Mouse (Mus musculus) forebrain, embryonic 16.5 days (tissue): ENCODE results near the gene Arpc2. TPM values are rescaled to one million over a fixed set of nuclear protein-coding genes. Genes with fewer than 3 reads are reported as not detected.

Experiments used
- ATAC-seq: fragments of 200-750 bp; cut with Nextera tagmentation; 2 replicates; pipeline ENCODE4 v1.8.0; 2017; ENCODE audit warnings: mild to moderate bottlenecking, moderate library complexity
- H3K27ac ChIP-seq: fragments of 300-500 bp; sonication (generic); 2 replicates; pipeline ENCODE4 v1.5.1; 2014; ENCODE audit warnings: low read length, control low read depth
- H3K27me3 ChIP-seq: fragments of 300-500 bp; sonication (generic); replicated peaks from 2 replicates; pipeline ENCODE4 v1.6.1; 2014; ENCODE audit warnings: low read length; ENCODE audit not compliant: control insufficient read depth, insufficient read depth
- H3K36me3 ChIP-seq: fragments of 300-500 bp; sonication (generic); 2 replicates; pipeline ENCODE4 v1.6.1; 2014; ENCODE audit not compliant: control insufficient read depth, insufficient read depth
- H3K4me1 ChIP-seq: fragments of 300-500 bp; sonication (generic); replicated peaks from 2 replicates; pipeline ENCODE4 v1.6.1; 2014; ENCODE audit warnings: low read length; ENCODE audit not compliant: control insufficient read depth, insufficient read depth
- H3K4me2 ChIP-seq: fragments of 300-500 bp; sonication (generic); 2 replicates; pipeline ENCODE4 v1.6.1; 2014; ENCODE audit warnings: mild to moderate bottlenecking, low read length, control low read depth
- H3K4me3 ChIP-seq: fragments of 300-500 bp; sonication (generic); replicated peaks from 2 replicates; pipeline ENCODE4 v1.5.1; 2014; ENCODE audit warnings: mild to moderate bottlenecking, low read length, control low read depth
- H3K9ac ChIP-seq: fragments of 300-500 bp; sonication (generic); replicated peaks from 2 replicates; pipeline ENCODE4 v1.6.1; 2014; ENCODE audit warnings: low read depth, low read length, control low read depth
- H3K9me3 ChIP-seq: fragments of 300-500 bp; sonication (generic); 2 replicates; pipeline ENCODE4 v1.6.1; 2016; ENCODE audit warnings: low read length; ENCODE audit not compliant: control insufficient read depth
- WGBS: fragments of 180-500 bp; shearing (Covaris S2); extraction: QIAGEN DNeasy Blood & Tissue Kit; methylation state at CpG from one replicate; pipeline ENCODE4 v1.1.7; 2014; 5-methylcytosine and 5-hydroxymethylcytosine counted together
- polyA plus RNA-seq: library from polyadenylated mRNA; unstranded; fragments of >200 nt; fragmentation: Nextera tagmentation; extraction: Ambion mirVana; gene quantifications from 2 replicates; pipeline ENCODE4 v1.2.1, GENCODE M21; 2015

Gene Arpc2
- polyA plus RNA-seq, 1 experiment from 2014 or later = 413 TPM

DNA sequence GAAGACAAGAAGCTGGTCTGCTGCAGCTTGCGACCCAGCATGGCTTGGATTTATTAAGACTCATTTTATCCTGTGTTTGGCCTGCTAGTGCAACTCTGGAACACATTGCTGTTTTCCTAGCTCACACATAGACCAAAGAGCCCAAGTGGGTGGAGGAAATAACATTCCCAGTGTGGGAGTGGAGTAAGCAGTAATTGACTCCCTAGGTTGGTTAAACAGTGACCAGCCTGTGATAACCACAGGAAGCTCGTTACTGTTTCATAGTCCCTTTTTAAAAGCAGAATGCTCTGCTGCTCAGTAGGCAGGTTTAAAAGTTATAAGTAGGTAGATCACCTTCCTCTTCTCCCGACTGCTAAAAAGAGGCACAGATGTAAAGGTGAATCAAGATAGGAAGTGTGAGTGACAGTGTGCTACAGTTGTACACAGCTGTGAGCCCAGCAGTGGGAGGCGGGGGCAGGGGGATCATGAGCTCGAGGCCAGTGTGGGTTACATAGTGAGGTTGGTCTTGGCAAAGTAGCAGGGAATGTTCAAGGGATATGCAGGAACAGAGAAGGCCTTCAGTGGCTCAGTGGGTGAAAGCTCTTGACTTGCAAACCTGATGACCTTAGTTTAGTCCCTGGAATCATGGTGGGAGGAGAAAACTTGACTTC, 13.6 kb downstream of the Arpc2 start:
- Histone ChIP-seq H3K4me2 (no peak overlapping the region), H3K27ac (no peak overlapping the region), H3K4me1 (no peaks in the 10 kb centered on the region), H3K4me3 (no peak overlapping the region), H3K27me3 (no peaks in the 10 kb centered on the region), H3K9me3 (no peaks in the 10 kb centered on the region), H3K36me3 (peaks cover 39% of the 10 kb centered on the region), H3K9ac (no peak overlapping the region)
- WGBS = 72% methylated on average over 5 of the region's 5 CpGs
- ATAC-seq = no peak

DNA sequence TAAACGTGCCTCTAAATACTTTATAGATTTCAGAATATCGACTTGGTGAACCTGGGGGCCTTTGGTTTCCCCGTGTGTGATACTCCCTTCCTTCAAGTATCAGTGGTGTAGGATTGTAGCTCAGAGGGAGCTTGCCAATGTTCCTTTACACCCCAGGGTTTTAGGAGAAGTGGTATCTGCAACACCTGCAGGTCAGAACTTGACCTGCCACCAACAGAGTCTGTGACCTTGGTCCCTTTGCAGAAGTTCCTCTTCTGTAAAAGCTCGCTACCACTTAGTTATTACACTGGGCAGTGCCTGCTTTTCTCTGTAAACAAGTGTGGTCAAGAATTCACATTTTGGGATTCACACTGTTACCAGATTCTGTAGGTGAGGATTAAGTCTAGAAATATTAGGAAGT, 14.2 kb downstream of the Arpc2 start:
- peaks cover 39% of the 10 kb centered on the region for H3K36me3 ChIP-seq

DNA sequence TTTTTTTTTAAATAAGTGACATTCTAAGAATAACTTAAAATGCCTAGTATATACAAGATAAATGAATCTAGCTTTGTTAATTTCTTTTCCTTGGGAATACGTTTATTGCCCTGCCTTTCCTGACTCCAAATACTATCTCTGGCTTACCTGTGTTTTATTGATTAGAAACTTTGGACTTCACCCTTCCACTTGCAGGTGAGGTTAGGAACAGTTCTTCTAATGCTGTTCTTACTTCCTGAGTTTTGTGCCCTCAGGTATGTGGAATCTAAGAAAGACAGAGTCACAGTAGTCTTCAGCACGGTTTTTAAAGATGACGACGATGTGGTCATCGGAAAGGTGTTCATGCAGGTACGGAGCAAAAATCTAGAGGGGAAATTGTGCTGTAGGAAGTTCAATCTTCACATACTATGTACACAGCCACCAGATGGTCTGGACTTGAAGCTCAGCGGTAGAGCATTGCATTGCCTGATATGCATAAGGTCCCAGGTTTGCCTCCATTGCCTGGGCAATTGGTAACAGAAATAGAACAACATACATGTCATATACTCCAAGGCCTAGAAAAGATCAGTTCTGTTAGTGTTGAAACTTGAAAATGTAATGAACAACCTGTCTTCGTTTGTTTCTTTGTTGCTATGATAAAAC, 19.9 kb downstream of the Arpc2 start:
- 97% methylated on average over 8 of the region's 8 CpGs for WGBS
- H3K36me3 ChIP-seq = peaks cover 42% of the 10 kb centered on the region
- no peak for ATAC-seq
- H3K9me3 ChIP-seq = no peaks in the 10 kb centered on the region
- no peak overlapping the region for H3K27ac ChIP-seq
- no peaks in the 10 kb centered on the region for H3K27me3 ChIP-seq
- no peak overlapping the region for H3K4me2 ChIP-seq
- H3K9ac ChIP-seq = no peak overlapping the region
- no peak overlapping the region for H3K4me3 ChIP-seq
- no peaks in the 10 kb centered on the region for H3K4me1 ChIP-seq

More for the DNA sequence above, 14.2 kb downstream of the Arpc2 start:
- no peak overlapping the region for H3K4me3 ChIP-seq
- no peak overlapping the region for H3K27ac ChIP-seq
- H3K27me3 ChIP-seq = no peaks in the 10 kb centered on the region
- H3K9me3 ChIP-seq = no peaks in the 10 kb centered on the region
- ATAC-seq = no peak
- no peaks in the 10 kb centered on the region for H3K4me1 ChIP-seq
- no peak overlapping the region for H3K4me2 ChIP-seq
- H3K9ac ChIP-seq = no peak overlapping the region
- 89% methylated on average over 4 of the region's 4 CpGs for WGBS

DNA sequence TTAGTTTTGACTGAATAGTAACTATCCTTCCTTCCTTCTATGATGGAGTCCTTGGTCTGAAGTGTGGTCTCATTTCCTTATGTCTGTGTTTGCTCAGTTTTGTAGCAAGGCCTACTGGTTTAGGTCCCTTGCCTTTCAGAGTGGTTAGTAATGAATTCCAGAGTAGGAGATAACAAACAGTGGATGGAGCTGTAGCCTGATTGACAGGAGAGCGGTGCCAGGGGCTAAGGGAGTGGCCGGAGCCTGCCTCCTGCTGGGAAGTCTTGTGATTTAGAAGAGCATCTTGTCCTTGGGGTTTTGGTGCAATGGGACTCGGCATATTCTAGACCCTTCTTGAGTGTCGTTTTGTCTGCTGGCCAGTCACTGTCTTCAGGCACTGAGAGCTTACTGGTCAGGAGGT, 20.9 kb downstream of the Arpc2 start:
- no peak for ATAC-seq
- no peaks in the 10 kb centered on the region for H3K9me3 ChIP-seq
- H3K4me1 ChIP-seq = no peaks in the 10 kb centered on the region
- no peaks in the 10 kb centered on the region for H3K27me3 ChIP-seq
- H3K4me3 ChIP-seq = no peak overlapping the region
- H3K36me3 ChIP-seq = peaks cover 35% of the 10 kb centered on the region
- WGBS = 86% methylated on average over 4 of the region's 4 CpGs
- no peak overlapping the region for H3K27ac ChIP-seq
- no peak overlapping the region for H3K4me2 ChIP-seq
- no peak overlapping the region for H3K9ac ChIP-seq

DNA sequence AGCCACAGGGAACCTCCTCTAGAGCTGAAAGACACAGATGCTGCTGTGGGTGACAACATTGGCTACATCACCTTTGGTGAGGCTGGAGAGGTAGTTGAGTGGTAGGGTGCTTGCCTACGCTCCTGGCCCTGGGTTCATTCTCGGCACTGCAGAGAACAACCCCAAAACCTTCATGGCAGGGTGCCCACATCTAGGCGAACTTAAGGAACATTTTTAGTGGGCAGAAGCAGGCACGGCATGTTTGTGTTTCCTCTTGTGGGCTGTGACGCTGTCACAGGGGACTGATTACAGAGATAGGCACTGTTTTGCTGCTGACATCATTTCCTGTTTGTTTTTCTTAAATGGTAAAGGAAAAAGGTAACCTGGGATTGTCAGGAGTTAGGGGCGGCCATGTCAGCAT, 26.6 kb downstream of the Arpc2 start:
- Histone ChIP-seq H3K9ac (no peak overlapping the region), H3K27ac (no peak overlapping the region), H3K4me1 (no peaks in the 10 kb centered on the region), H3K9me3 (no peaks in the 10 kb centered on the region), H3K27me3 (no peaks in the 10 kb centered on the region), H3K36me3 (peaks cover 49% of the 10 kb centered on the region), H3K4me3 (no peak overlapping the region), H3K4me2 (no peak overlapping the region)
- ATAC-seq = no peak
- 89% methylated on average over 6 of the region's 6 CpGs for WGBS

DNA sequence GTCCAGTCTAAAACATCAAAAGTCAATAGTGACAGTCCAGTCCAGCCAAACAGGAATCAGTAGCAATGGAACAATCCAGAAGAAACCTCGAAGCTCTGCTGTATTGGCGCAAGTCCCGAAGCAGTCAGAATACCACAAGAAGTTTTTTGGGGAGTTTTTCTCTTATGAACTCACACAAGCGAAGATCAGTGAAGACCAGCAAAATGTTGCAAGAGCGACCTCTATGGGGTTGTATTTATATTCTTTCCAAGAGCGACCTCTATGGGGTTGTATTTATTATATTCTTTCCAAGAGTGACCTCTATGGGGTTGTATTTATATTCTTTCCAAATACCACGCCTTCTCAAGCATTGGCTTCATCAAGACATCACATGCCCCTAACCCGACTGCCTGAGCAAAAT, 32.9 kb downstream of the Arpc2 start:
- Histone ChIP-seq H3K4me3 (no peak overlapping the region), H3K4me2 (no peak overlapping the region), H3K9me3 (no peaks in the 10 kb centered on the region), H3K27ac (no peak overlapping the region), H3K36me3 (peaks cover 32% of the 10 kb centered on the region), H3K27me3 (no peaks in the 10 kb centered on the region), H3K9ac (no peak overlapping the region), H3K4me1 (no peaks in the 10 kb centered on the region)
- ATAC-seq = no peak
- 92% methylated on average over 8 of the region's 8 CpGs for WGBS

DNA sequence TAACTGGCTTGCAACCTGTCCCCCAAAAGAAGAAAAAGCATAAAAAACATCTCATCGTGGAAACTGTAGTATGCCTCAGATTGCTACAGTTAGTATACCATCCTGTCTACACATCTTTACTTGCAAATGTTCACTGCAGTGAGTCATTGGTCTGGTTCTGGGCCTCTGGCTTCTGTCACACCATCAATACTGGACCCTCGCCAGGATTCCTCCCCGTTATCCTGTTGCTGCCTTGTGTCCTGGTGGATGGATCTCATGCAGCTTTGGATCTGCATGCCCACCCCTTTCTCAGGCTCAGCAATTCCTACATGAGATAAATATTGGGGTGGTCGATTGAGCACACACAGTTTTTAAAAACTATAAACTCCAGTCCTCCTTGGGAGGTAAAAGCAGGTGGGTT, 35.8 kb downstream of the Arpc2 start:
- Histone ChIP-seq H3K27ac (no peak overlapping the region), H3K36me3 (peaks cover 12% of the 10 kb centered on the region; the same call in 1 of the 2 replicates), H3K9me3 (no peaks in the 10 kb centered on the region), H3K4me3 (no peak overlapping the region), H3K4me1 (no peaks in the 10 kb centered on the region), H3K4me2 (no peak overlapping the region), H3K9ac (no peak overlapping the region), H3K27me3 (no peaks in the 10 kb centered on the region)
- 82% methylated on average over 4 of the region's 4 CpGs for WGBS
- no peak for ATAC-seq

DNA sequence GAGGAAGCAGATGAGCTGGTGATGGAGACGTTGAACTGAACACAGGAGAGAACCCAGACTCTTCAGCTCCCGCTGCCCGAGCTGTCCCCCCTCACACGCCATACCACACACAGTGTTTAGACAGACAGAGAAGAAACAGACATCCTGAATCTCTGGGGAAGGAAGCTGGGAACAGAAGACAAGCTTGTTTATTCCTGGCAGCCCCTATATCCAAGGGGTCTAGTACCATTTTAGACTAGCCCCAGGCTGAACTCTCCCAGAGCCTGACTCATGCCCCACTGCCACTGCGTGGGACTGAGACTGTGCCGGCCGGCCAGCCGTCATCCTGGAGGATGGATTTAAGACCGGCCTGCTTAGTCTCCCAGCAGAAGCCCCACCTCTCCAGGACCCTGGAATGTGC, 39.1 kb downstream of the Arpc2 start:
- Histone ChIP-seq H3K4me1 (no peaks in the 10 kb centered on the region), H3K4me2 (no peak overlapping the region), H3K27me3 (no peaks in the 10 kb centered on the region), H3K4me3 (no peak overlapping the region), H3K9me3 (no peaks in the 10 kb centered on the region), H3K36me3 (no peaks in the 10 kb centered on the region), H3K9ac (no peak overlapping the region), H3K27ac (no peak overlapping the region)
- ATAC-seq = no peak
- 60% methylated on average over 9 of the region's 9 CpGs for WGBS

DNA sequence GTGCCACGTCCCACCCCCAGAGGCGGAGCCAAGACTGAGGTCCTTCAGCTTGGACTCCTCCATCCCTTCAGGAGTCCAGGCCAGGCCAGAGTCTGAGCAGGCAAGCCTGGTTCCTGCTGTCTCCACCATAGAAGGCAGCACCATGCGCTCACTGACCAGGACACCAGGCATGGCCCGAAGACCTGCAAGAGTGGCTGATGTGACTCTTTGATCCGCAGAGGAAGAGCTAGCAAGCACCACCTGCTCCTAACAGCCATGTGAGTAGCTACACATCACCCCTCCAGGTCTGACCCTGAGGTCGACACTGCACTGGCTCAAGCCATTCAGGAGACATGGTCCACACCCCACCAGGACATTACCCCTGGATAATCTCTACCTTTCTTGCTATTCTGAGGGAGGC, 41.2 kb downstream of the Arpc2 start:
- H3K4me1 ChIP-seq = no peaks in the 10 kb centered on the region
- H3K4me3 ChIP-seq = no peak overlapping the region
- H3K9me3 ChIP-seq = no peaks in the 10 kb centered on the region
- no peak overlapping the region for H3K27ac ChIP-seq
- no peak overlapping the region for H3K4me2 ChIP-seq
- no peak for ATAC-seq
- WGBS = 64% methylated on average over 6 of the region's 6 CpGs
- H3K9ac ChIP-seq = no peak overlapping the region
- H3K27me3 ChIP-seq = no peaks in the 10 kb centered on the region
- peaks cover 5% of the 10 kb centered on the region; the same call in 1 of the 2 replicates for H3K36me3 ChIP-seq
